Mouse (Mus musculus): ENCODE results near the gene Sik1. TPM values are rescaled to one million over a fixed set of nuclear protein-coding genes. Genes with fewer than 3 reads are reported as not detected.
A peak's percentile ranks its signal among the peaks of the same experiment; 100 is the strongest.

The Sik1 gene
- polyA plus RNA-seq, 1 experiment from 2014 or later: 21.8 TPM

DNA sequence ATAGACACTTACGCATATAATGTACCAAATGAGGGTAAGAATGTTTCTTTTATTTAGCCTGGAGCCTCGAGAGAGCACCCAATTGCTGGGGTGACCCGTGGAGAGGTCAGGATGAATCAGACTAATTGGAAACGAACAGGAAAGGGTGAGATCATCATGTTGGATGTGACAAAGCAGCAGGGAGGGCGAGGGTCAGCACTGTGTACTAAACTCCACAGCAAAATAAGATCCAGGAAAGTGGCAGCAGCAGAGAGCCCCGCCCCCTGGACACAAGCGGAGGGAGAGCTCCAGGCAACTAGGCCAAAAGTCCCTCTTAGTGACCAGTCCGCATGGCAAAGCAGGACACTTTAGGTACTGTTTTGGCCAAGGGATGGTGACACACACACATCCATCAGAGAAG lies 18.4 kb upstream of the Sik1 start:
- no peaks in the 10 kb centered on the region for H3K36me3 ChIP-seq
- H3K9ac ChIP-seq: no peak overlapping the region
- peak; percentile 4; the same call in 1 of the 2 replicates for ATAC-seq (ENCODE audit: insufficient read depth, low FRiP score, low read depth)
- H3K4me3 ChIP-seq (replicated peaks): no peak overlapping the region
- no peak overlapping the region for H3K4me2 ChIP-seq
- H3K27ac ChIP-seq: no peak overlapping the region
- peaks cover 30% of the 10 kb centered on the region for H3K4me1 ChIP-seq
- H3K9me3 ChIP-seq: no peaks in the 10 kb centered on the region
- WGBS: 46% methylated on average over 8 of the region's 8 CpGs
- H3K27me3 ChIP-seq (replicated peaks): no peaks in the 10 kb centered on the region

DNA sequence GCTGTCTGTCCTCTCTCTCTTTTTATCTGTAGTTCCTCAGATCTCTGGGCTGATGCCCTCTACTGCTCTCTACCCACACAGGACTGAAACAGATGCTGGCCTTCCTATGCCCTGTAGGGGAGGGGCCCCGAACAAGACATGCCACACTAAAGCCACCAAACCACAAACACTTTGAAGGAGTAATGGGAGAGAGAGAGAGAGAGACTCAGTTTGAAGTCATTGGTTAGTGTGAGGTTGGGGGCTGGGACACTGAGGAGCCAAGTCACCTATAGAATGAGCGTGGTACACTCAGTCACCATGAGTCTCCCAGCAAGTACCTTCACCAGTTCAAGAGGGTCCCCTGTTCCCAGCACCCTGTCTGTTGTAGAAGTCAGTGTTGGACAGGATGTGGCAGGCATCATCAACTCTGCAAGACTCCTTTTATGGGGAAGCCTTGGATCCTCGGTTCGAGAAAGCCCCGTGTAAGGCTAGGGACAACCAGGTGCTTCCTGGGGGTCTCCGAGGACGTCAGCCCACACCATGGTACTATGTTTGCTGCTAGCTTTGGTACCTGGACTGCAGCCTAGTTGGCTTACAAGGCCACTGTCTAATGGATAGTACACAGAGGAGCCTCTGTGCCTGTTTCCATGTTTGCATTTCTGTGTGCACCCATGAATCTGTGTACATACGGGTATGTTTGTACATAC lies 17.7 kb upstream of the Sik1 start:
- Histone ChIP-seq H3K27me3 (replicated peaks) (no peaks in the 10 kb centered on the region), H3K27ac (no peak overlapping the region), H3K4me1 (peaks cover 30% of the 10 kb centered on the region), H3K9me3 (no peaks in the 10 kb centered on the region), H3K36me3 (no peaks in the 10 kb centered on the region), H3K4me3 (replicated peaks) (no peak overlapping the region), H3K9ac (no peak overlapping the region), H3K4me2 (no peak overlapping the region)
- no peak for ATAC-seq (ENCODE audit: insufficient read depth, low FRiP score, low read depth)
- WGBS: 72% methylated on average over 8 of the region's 8 CpGs

DNA sequence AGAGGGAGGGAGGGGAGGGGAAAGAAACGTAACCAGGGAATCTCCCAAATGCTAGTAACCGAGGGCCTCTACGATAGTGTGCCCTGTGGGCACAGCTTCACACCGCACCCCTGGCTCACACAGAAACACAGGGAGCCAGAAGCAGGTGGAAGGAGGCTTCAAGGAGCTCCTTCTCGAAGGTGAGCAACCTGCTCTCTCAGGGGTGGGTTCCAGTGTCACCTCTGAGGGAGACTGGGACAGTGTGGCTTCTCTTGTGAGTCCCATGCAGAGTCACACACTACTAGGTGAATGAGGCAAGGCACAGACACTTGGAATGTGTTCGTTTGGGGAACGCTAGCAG lies 17.2 kb upstream of the Sik1 start:
- Histone ChIP-seq H3K27ac (no peak overlapping the region), H3K9me3 (no peaks in the 10 kb centered on the region), H3K27me3 (replicated peaks) (no peaks in the 10 kb centered on the region), H3K36me3 (no peaks in the 10 kb centered on the region), H3K4me3 (replicated peaks) (no peak overlapping the region), H3K4me1 (peaks cover 24% of the 10 kb centered on the region), H3K4me2 (no peak overlapping the region), H3K9ac (no peak overlapping the region)
- no peak for ATAC-seq (ENCODE audit: insufficient read depth, low FRiP score, low read depth)
- WGBS: 63% methylated on average over 7 of the region's 7 CpGs

DNA sequence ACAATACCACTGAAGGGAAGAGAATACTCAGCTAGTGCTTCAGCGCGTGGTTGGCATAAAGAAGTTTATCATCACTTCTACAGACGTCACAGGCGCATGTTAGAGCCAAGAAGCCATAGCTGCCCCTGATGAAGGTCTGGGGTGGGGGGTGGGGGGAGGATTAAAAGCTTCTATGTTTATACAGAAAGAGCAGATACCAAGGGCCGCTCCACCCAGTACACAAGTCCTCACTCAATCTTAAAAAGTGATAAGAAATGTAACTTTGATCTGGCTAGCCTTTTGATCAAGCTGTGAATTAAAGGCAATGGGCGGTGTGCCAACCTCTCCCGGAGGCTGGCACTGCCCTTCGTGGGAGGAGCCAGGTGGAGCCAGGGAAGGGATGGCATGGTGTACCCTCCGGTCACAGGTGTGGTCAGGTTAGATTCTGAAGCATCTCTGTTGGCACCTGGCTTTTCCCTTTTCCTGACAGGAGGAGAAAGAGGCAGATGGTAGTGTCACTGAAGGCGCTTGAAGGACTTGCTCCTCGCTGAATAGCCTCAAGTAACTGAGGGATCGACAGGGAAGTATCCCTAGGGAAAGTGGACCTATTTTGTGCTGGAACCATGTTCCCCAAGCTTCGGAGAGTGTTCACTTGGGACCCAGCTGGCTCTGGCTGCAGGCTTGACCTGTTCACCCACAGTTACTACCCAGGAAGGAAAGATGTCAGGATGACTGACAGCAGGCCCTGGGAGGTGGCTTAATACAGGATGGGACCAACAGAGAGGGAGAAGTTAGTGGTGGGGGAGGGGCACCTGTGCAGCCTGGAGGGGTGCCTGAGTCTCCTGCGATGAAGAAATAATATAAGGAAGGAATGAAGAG lies 16.6 kb upstream of the Sik1 start:
- Histone ChIP-seq H3K4me2 (no peak overlapping the region), H3K4me1 (peaks cover 18% of the 10 kb centered on the region), H3K27me3 (replicated peaks) (no peaks in the 10 kb centered on the region), H3K9ac (no peak overlapping the region), H3K27ac (no peak overlapping the region), H3K4me3 (replicated peaks) (no peak overlapping the region), H3K9me3 (no peaks in the 10 kb centered on the region), H3K36me3 (no peaks in the 10 kb centered on the region)
- 62% methylated on average over 14 of the region's 14 CpGs for WGBS
- peak; percentile 51; the same call in 1 of the 2 replicates for ATAC-seq (ENCODE audit: insufficient read depth, low FRiP score, low read depth)

DNA sequence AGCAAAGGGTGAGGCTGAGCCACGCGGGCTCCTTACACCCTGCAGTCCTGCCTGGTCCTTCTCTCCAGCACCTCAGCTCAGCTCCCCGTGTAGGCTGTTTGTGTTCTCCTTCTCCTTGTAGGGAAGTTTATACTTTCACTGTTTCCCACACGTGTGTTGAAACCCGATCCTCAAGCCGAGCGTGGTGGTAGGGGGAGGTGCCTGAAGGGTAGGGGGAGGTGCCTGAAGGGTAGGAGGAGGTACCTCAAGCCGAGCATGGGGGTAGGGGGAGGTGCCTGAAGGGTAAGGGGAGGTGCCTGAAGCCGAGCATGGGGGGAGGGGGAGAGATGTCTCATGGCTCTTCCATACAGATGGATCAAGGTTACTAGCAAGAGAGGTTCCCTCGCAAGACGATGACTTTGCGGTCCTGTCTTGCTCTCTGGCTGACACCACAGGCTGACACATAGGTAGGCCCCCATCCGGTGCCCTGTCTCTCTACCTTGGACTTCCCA lies 15.4 kb upstream of the Sik1 start:
- Histone ChIP-seq H3K27me3 (replicated peaks) (no peaks in the 10 kb centered on the region), H3K4me3 (replicated peaks) (no peak overlapping the region; the same call in 1 of the 2 replicates), H3K4me2 (peak overlapping the region; percentile 32), H3K36me3 (no peaks in the 10 kb centered on the region), H3K9ac (no peak overlapping the region), H3K4me1 (peaks cover 17% of the 10 kb centered on the region), H3K9me3 (no peaks in the 10 kb centered on the region), H3K27ac (0 out of 2 replicates have a peak overlapping the region, but pooled peaks have one; percentile 36)
- 12% methylated on average over 13 of the region's 13 CpGs for WGBS
- peak; percentile 30; the same call in 1 of the 2 replicates for ATAC-seq (ENCODE audit: insufficient read depth, low FRiP score, low read depth)

DNA sequence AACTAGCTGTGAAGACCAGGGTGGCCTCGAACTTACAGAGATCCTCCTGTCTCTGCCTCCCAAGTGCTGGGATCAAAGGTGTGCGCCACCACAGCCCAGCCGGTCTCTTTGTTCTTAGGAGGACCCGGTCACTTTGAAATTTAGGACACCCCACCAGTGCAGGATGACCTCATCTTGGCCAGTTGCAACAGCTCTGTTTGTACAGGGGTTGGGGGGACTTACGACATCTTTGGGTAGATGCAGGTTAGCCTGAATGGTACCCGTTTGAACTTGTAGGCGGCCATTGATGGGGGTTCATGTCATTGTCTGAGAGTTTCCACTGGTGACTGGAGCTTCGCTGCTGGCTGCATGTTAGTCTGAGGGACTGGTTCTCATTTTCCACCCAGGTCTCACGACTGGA lies 14.8 kb upstream of the Sik1 start:
- 68% methylated on average over 9 of the region's 9 CpGs for WGBS
- Histone ChIP-seq H3K4me2 (peak overlapping the region; percentile 32; the same call in 1 of the 2 replicates), H3K4me1 (peaks cover 23% of the 10 kb centered on the region), H3K27ac (0 out of 2 replicates have a peak overlapping the region, but pooled peaks have one; percentile 36), H3K27me3 (replicated peaks) (no peaks in the 10 kb centered on the region), H3K9me3 (no peaks in the 10 kb centered on the region), H3K36me3 (no peaks in the 10 kb centered on the region), H3K4me3 (replicated peaks) (no peak overlapping the region; the same call in 1 of the 2 replicates), H3K9ac (no peak overlapping the region)
- ATAC-seq (ENCODE audit: insufficient read depth, low FRiP score, low read depth): no peak

DNA sequence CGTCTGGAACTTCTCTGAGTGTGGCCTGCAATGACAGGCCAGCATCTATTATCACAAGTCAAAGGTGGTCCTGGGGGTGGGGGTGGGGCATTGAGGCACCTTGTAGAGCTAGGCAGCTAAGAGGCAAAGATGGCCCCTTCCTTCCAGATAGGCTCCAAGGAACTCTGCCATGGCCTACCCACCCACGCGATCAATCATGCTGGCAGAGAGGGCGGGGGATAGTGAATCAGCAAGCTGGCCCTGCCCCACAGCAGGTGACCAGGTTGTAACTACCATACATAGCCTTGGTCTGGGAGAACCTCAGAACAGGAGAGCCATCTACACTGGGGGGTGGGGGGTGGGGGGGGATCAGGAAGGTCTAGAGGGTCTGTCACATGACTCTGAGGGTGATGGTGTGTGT lies 12.5 kb upstream of the Sik1 start:
- H3K27ac ChIP-seq: no peak overlapping the region
- no peaks in the 10 kb centered on the region for H3K36me3 ChIP-seq
- no peak overlapping the region for H3K4me3 ChIP-seq (replicated peaks)
- no peak overlapping the region for H3K4me2 ChIP-seq
- H3K27me3 ChIP-seq (replicated peaks): no peaks in the 10 kb centered on the region
- 81% methylated on average over 4 of the region's 4 CpGs for WGBS
- H3K9me3 ChIP-seq: no peaks in the 10 kb centered on the region
- H3K9ac ChIP-seq: no peak overlapping the region
- no peak for ATAC-seq (ENCODE audit: insufficient read depth, low FRiP score, low read depth)
- peaks cover 16% of the 10 kb centered on the region for H3K4me1 ChIP-seq

DNA sequence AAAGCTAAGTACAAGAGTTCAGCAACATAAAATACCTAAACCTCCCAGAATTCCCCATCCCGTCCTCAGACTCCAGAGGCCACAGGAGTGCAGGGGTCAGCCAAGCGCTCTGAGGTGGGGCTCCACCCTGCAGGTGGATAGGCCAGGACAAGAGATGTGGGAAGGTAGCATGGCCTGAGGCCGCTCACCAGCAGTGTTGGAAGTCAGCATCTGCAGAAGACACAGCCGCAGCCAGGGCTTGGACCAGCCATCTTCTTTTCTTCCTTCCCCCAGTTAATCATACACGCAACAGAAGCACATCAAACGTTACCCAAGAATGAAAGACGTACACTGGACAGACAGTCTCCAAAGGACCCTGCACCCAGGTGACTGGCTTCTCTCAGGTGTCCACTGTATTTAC lies 11.5 kb upstream of the Sik1 start:
- Histone ChIP-seq H3K4me3 (replicated peaks) (no peak overlapping the region), H3K9me3 (no peaks in the 10 kb centered on the region), H3K27me3 (replicated peaks) (no peaks in the 10 kb centered on the region), H3K4me2 (no peak overlapping the region), H3K36me3 (no peaks in the 10 kb centered on the region), H3K4me1 (peaks cover 17% of the 10 kb centered on the region), H3K9ac (no peak overlapping the region), H3K27ac (no peak overlapping the region)
- WGBS: 91% methylated on average over 7 of the region's 7 CpGs
- no peak for ATAC-seq (ENCODE audit: insufficient read depth, low FRiP score, low read depth)

DNA sequence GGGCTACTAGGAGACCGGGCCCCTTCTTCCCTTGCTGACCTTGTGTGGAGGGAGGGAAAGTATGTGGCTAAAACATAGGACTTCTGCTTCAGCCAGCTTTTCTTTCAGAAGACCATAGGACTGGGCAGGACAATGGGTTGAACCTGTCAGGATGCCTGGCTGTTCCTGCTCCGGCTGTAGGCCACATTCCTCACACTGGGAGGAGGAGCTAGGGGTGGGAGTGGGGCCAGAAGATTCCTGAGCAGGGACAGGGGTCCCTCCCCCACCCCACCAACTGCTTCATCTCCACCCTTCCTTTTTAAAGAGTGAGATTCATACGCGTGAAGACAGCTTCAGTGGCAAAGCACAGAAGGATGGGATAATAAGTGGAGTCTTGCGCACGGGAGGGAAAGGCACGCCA lies 10.0 kb upstream of the Sik1 start:
- WGBS: 55% methylated on average over 7 of the region's 7 CpGs

DNA sequence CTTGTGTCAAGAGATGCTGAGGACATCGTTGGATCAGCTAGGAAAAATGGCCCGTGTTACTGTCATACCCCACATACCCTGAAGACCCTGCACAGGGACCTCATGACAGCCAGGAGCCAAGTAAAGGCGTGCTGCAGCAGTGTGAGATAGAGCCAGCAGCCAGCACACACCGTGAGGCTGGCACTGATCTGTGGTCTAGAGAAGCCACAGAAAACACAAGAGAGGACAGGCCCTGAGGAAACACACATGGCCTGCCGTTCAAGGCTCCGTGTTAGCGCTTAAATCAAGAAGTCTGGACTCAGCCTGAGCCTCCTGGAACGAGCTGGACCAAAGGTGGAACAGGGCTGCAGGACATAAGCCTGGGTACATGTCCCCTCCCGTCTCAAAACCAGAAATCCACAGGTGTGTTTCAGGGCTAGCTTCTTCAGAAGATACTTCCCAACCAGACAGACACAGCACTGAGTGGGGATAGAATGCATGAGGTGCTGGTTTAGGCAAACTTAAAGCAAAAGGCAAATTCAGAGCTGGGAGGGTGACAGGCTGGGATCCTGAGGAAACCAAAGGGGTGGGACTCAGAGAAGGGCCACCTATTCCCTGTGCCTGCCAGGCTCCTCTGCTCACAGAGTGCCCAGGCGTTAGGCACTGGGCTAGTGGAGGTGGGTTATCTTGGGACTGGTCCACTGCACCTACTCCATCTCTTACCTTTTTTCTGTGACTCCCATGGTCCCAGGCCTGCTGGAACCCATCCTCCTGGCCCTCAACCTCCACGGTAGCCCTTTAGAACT lies 9.3 kb upstream of the Sik1 start:
- Histone ChIP-seq H3K4me3 (replicated peaks) (no peak overlapping the region), H3K36me3 (no peaks in the 10 kb centered on the region), H3K9ac (no peak overlapping the region), H3K4me2 (no peak overlapping the region), H3K27ac (no peak overlapping the region), H3K27me3 (replicated peaks) (no peaks in the 10 kb centered on the region), H3K4me1 (peaks cover 15% of the 10 kb centered on the region; the same call in 1 of the 2 replicates), H3K9me3 (no peaks in the 10 kb centered on the region)
- 60% methylated on average over 11 of the region's 11 CpGs for WGBS
- ATAC-seq (ENCODE audit: insufficient read depth, low FRiP score, low read depth): no peak

More for the DNA sequence above, 10.0 kb upstream of the Sik1 start:
- no peak for ATAC-seq (ENCODE audit: insufficient read depth, low FRiP score, low read depth)
- Histone ChIP-seq H3K27me3 (replicated peaks) (no peaks in the 10 kb centered on the region), H3K4me1 (peaks cover 15% of the 10 kb centered on the region), H3K36me3 (no peaks in the 10 kb centered on the region), H3K27ac (no peak overlapping the region), H3K4me2 (no peak overlapping the region), H3K9ac (no peak overlapping the region), H3K4me3 (replicated peaks) (no peak overlapping the region), H3K9me3 (no peaks in the 10 kb centered on the region)

DNA sequence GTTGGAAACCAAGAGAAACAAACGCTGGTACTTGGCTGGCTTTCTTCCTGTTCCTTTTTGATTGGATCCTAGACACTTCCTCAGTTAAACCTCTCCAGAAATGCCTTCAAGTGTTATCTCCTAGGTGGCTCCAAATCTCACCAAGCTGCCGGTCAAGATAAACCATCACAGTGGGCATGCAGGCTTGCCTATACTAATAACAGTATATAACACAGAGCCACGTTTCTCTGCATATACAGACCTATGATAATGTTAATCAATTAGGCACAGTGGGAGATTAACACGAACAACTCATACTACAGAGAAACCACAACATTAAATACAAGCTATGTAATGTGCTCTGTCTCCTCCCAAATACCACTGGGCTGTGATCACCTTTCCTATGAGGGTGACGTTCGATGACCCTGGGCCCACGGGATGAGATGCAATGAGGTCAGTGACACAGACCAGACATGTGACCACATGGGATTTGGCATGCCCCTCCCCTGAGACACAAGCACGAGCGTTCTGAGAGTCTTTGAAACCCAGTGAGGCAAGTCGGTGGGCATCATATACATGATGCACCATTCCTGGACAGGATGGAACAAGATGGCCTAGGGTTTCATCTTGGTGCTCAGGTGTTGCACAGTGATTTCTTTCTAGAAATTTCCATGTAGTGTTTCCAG lies 7.7 kb upstream of the Sik1 start:
- 80% methylated on average over 10 of the region's 10 CpGs for WGBS
- Histone ChIP-seq H3K9ac (no peak overlapping the region), H3K9me3 (no peaks in the 10 kb centered on the region), H3K4me1 (peaks cover 15% of the 10 kb centered on the region; the same call in 1 of the 2 replicates), H3K27me3 (replicated peaks) (no peaks in the 10 kb centered on the region), H3K4me2 (no peak overlapping the region), H3K36me3 (no peaks in the 10 kb centered on the region), H3K27ac (no peak overlapping the region), H3K4me3 (replicated peaks) (no peak overlapping the region)
- no peak for ATAC-seq (ENCODE audit: insufficient read depth, low FRiP score, low read depth)
